Mouse (Mus musculus): ENCODE measurements around the gene Hyou1.
"Not testable (repeated sequence)": the region's sequence is repeated elsewhere in the genome, so short reads cannot be mapped to it uniquely, and the experiment has no call there.

Gene Hyou1

GRCm38 (mm10) chr9:44406906-44407751 lies 27.8 kb downstream of the Hyou1 start, which contains the start of the genes Rps25 and Trappc4:
TSS of gene Rps25 (plus strand) at chr9:44407139.
TSS of gene Trappc4 (minus strand) at chr9:44407600.
- DNase-seq, result peak; percentile 92

- DNase-seq, result no peak
Observed at GRCm38 (mm10) chr9:44407752-44408097, 28.4 kb downstream of the Hyou1 start.

GRCm38 (mm10) chr9:44408693-44409092 lies 29.4 kb downstream of the Hyou1 start:
- not testable (repeated sequence) for DNase-seq

GRCm38 (mm10) chr9:44410647-44411336 lies 31.5 kb downstream of the Hyou1 start:
- no peak for DNase-seq

- DNase-seq, result no peak
Observed at GRCm38 (mm10) chr9:44411601-44412130, 32.4 kb downstream of the Hyou1 start.

GRCm38 (mm10) chr9:44412306-44412705 lies 33.0 kb downstream of the Hyou1 start:
- DNase-seq, result no peak

GRCm38 (mm10) chr9:44412781-44413180 lies 33.5 kb downstream of the Hyou1 start:
- no peak for DNase-seq

GRCm38 (mm10) chr9:44417156-44417891 lies 38.0 kb downstream of the Hyou1 start:
- no peak for DNase-seq

- peak; percentile 95 for DNase-seq
Observed at GRCm38 (mm10) chr9:44417892-44418363, 38.6 kb downstream of the Hyou1 start.

- DNase-seq, result no peak
Observed at GRCm38 (mm10) chr9:44418519-44419385, 39.5 kb downstream of the Hyou1 start, which contains the start of gene Ccdc84. TSS of gene Ccdc84 (minus strand) at chr9:44418569.

- not testable (repeated sequence) for DNase-seq
Observed at GRCm38 (mm10) chr9:44419730-44420129, 40.4 kb downstream of the Hyou1 start.

- no peak for DNase-seq
Observed at GRCm38 (mm10) chr9:44420280-44420898, 41.1 kb downstream of the Hyou1 start.

- DNase-seq, result no peak
Observed at GRCm38 (mm10) chr9:44423576-44423975, 44.3 kb downstream of the Hyou1 start.

- DNase-seq, result no peak
Observed at GRCm38 (mm10) chr9:44432577-44433185, 53.4 kb downstream of the Hyou1 start.

- DNase-seq, result no peak
Observed at GRCm38 (mm10) chr9:44435747-44436146, 56.5 kb downstream of the Hyou1 start.

- DNase-seq, result no peak
Observed at GRCm38 (mm10) chr9:44440961-44441360, 61.7 kb downstream of the Hyou1 start, which contains the start of gene Foxr1. TSS of gene Foxr1 (minus strand) at chr9:44441136.
